Mouse (Mus musculus) brain, embryonic 18.5 days (tissue): ENCODE results near the gene Entpd2.
"Not testable (repeated sequence)": the region's sequence is repeated elsewhere in the genome, so short reads cannot be mapped to it uniquely, and the experiment has no call there.

Source experiments
- DNase-seq: peaks from one replicate; pipeline ENCODE4 v3.0.0-alpha.2; 2012; ENCODE audit warnings: low read depth, low spot score

Entpd2 gene

DNA sequence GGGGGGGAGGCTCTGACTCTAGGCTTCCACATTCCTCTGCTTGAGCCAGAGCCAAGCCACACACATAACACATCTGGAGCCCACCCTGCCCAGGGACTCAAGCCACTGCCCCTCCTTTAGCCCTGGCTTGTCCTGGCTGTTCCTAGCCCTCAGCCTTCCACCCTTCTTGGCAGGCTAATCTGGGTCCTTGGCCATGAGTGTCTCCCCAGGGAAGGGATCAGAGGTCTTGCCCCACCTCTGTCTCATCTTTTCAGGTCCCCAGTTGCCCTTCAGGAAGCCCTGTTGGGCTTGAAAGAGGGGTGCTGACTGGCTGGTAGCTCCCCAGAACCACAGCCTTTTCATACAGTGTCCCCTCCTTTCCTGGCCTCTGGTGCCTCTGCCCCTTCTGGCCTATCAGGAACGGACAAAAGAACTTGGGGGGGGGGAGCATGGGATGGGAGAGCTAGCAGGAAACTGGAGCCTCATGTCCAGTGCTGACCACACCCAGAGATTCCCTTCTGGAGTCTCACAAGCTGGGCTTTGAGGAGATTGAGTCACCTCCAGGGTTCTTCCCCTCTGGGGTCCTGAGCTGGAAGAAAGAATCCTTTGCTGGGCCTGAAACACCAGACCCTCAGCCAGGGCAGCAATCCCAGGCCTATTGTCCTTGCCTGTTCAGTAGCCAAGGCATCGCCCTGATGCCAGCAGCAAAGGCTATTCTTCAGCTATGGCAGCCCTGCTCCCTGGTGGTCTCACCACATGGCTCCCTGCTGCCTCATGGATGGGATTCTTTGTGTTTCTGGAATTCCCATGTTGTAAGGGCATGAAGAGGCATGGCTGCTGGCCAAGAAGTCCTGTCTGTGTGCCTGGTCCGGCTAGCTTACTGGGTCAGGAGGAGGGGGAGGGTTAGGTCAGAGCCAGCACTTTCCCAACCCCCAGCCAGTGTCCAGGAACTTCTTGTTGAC, 1.1 kb upstream of the Entpd2 start:
- peak; percentile 51 for DNase-seq

GRCm38 (mm10) chr2:25396597-25396983, 916 bp downstream of the Entpd2 start:
- no peak for DNase-seq

DNA sequence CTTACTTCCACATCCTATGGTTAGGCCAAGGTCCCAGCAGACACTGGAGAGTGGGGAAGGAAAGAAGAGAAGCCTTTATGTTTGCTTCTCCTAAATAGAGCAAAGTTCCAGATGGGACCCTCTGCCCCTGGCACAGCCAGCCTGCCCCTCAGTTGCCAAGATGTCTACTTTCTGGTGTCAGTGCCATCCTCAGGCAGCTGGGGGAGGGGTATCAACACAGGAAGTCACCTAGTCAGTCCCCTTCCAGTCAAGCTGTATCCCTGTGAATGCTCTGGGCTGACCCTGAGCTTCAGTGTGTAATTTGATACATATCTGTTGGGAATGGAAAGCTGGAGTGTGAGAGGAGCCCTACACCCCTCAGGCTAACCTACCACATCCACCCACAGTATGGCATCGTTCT, 1.3 kb downstream of the Entpd2 start:
- DNase-seq = no peak

DNA sequence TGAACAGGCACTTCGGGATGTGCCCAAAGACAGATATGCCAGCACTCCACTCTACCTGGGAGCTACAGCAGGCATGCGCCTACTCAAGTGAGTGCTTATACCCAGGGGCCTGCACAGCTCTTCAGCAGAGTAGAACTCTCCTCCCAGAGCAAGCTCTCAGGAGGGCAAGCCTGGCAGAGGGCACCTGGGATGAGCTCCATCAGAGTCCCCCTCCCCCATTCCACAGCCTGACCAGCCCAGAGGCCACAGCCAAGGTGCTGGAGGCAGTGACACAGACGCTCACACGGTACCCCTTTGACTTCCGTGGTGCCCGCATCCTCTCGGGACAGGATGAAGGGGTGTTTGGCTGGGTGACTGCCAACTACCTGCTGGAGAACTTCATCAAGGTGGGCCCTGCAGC, 2.4 kb downstream of the Entpd2 start:
- no peak for DNase-seq

DNA sequence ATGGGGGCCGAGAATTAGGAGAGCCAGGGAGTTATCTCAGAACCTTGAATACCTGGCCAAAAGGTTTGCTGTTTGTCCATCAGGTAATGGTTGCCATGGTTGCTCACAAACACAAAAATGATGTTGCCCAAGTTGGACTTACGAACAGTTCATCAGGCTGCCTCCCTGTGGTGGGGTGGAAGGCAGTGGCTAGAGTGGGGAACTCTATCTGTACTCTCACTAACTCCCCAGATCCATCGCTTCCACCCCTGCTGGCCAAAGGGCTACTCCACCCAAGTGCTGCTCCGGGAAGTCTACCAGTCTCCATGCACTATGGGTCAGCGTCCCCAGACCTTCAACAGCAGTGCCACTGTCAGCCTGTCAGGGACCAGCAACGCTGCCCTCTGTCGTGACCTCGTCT, 3.4 kb downstream of the Entpd2 start, which contains the start of gene Npdc1:
Npdc1 (plus strand) TSS at position 301 of the 400 bp plus-strand sequence.
- no peak for DNase-seq

DNA sequence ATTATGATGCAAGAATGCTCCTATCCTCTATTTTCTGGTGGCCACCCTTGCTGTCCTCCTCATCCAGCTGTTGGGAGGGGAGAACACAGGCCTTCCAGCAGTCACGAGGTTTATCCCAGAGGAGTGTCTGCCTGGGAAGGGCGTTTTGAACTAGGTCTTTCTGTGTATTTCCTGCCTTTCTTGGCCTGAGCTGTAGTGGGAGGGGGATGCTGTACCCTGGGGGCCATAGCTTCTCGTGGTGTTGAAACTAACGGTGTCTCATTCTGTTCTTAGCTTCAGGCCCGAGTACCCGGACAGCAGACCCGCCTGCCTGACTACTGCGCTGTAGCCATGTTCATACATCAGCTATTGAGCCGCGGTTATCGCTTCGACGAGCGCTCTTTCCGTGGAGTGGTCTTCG, 4.6 kb downstream of the Entpd2 start:
- DNase-seq = no peak

DNA sequence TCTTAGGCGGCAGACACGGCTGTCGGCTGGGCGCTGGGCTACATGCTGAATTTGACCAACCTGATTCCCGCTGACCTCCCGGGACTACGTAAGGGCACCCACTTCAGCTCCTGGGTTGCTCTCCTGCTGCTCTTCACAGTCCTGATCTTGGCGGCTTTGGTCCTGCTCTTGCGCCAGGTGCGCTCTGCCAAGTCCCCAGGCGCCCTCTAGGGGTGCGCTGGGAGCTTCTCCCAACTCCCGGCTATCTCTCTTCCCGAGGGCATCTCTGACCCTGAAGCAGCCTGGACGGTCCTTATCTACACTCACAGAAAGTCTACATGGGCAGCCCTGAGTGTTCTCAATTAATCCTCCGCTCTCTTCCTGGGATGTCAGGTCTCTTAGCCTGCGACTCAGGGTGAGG, 5.1 kb downstream of the Entpd2 start:
- no peak for DNase-seq

DNA sequence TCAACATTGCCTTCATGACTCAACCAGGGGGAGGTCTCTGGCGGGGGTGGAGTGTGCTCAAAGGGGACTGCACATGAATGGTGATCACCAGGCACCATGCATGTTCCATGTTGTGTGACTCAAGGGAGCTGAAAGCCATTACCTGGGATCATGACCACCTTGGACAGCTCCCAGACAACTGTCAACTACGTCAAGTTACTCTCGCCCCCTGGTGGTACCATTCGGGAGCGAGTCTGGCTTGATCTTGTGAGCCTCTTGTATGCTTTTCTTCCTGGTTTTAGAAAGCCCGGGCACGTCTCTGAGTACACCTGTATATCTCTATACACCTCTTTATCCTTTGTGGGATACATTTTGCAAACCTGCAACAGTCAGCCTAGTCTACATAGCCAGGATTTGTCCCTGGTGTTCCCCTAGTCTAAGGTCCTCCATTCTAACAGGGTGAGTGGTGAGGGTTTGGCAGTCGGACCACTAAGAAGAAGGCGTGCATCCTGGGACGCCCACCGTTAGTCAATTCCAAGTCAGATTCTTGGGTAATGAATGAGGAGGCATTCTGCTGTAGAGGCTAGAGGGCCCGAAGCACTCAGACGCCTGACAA, 6.8 kb downstream of the Entpd2 start:
- DNase-seq = no peak

DNA sequence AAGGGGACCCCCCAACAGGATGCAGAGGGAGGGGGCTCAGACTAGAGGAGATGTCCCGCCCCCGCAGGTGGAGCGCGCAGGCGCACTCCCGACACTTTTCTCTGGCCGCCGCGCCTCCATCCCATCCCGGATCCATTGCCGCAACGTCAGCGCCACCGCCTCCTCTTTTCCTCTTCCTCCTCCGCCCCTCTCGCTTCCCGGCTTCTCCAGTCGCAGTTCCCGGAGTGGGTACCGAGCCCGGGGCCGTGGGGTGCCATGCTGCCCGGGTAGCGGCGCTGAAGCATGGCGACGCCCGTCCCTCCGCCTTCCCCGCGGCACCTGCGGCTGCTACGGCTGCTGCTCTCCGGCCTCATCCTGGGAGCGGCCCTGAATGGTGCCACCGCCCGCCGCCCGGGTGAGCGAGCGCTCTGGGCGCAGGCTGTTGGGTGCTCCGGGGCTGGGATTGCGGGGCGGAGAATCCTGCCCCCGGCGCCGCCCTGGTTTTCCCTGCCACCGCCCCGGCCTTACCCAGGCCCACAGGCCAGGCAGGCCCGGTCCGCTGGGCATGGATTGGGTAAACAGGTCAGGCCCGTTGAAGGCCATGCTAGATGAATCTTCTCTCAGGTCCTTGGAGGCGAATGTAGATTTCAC, 7.4 kb downstream of the Entpd2 start:
- DNase-seq = peak; percentile 79

DNA sequence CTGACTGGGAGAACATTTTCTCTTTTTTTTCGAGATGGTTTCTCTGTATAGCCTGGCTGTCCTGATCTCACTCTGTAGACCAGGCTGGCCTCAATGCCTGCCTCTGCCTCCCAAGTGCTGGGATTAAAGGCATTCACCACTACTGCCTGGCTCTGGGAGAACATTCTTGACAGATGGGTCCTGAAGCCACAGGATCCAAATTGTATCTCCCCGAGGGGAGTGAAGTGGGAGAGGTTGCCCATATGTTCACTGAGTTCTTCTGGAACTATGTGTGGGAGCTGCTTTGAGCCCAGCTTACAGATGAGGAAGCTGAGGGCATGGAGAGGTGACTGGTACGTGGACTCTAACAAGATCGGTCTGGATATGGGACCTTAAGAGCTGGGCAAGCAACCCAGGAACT, 8.3 kb downstream of the Entpd2 start:
- DNase-seq = no peak

GRCm38 (mm10) chr2:25408908-25409307, 13.2 kb downstream of the Entpd2 start:
- DNase-seq = no peak

- DNase-seq = not testable (repeated sequence)
Observed at GRCm38 (mm10) chr2:25413436-25413835, 17.8 kb downstream of the Entpd2 start.

- no peak for DNase-seq
Observed at GRCm38 (mm10) chr2:25417426-25417825, 21.8 kb downstream of the Entpd2 start.

- no peak for DNase-seq
Observed at GRCm38 (mm10) chr2:25421896-25422295, 26.2 kb downstream of the Entpd2 start.

- DNase-seq = no peak
Observed at GRCm38 (mm10) chr2:25422587-25423410, 27.1 kb downstream of the Entpd2 start, which contains the start of gene Fut7. Gene Fut7, plus strand, starts transcription at chr2:25423267.

DNA sequence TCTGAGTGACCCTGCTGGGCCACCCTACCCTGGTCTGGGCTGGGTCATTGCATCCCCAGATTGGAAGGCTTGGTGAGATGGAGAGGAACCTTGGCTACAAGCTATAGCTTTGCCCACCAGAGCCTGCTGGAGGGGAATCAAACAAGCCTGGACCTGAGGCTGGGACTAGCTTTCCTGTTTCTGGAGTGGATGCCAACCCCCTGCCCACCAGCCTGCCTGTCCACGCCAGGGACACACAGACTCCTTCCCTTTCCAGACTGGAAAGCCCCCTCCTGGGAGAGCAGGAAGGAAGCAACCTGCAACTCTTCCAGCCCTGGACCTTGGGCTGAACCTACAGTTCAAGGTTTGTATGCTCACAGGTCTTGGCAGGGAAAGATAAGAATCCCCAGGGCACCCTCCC, 28.0 kb downstream of the Entpd2 start:
- no peak for DNase-seq

GRCm38 (mm10) chr2:25425481-25425880, 29.8 kb downstream of the Entpd2 start:
- no peak for DNase-seq

- no peak for DNase-seq
Observed at GRCm38 (mm10) chr2:25426721-25427191, 31.1 kb downstream of the Entpd2 start.

DNA sequence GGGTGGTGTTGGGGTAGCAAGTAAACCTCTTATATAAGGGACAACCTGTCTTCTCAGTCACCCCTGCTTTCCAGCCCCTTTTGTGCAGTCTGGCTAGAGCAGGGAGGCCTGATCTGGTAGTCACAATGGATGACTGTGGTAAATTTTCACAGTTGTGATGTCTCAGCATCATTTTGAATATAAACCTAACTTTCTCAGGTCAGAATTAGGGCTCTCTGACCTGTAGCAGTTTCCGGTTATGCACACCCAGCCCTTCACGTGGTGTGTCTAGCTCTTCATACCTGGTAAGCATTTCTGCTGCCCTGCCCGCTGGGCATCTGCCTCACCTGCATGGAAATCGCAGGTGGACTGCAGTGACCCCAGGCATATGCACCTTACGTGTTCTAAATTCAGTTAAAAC, 31.6 kb downstream of the Entpd2 start:
- no peak for DNase-seq

GRCm38 (mm10) chr2:25428442-25429236, 33.0 kb downstream of the Entpd2 start, which contains the start of gene Abca2:
Gene Abca2, plus strand, starts transcription at chr2:25428703.
- DNase-seq = peak; percentile 83
